Mouse (Mus musculus) ovary, postnatal 10 days (tissue): ENCODE results near the gene Vps13d.

Experiments used
- DNase-seq: peaks from one replicate; pipeline ENCODE4 v3.0.0; 2022; ENCODE audit warnings: low spot score

Gene Vps13d

GRCm38 (mm10) chr4:144977057-144977456, 217.7 kb downstream of the Vps13d start:
- no peak for DNase-seq

GRCm38 (mm10) chr4:144975505-144975904, 219.3 kb downstream of the Vps13d start:
- no peak for DNase-seq

- no peak for DNase-seq
Measured at GRCm38 (mm10) chr4:144974458-144974857, 220.3 kb downstream of the Vps13d start.

GRCm38 (mm10) chr4:144972948-144973720, 221.7 kb downstream of the Vps13d start:
- no peak for DNase-seq

GRCm38 (mm10) chr4:144971048-144971447, 223.8 kb downstream of the Vps13d start:
- DNase-seq: no peak

GRCm38 (mm10) chr4:144969030-144969429, 225.8 kb downstream of the Vps13d start:
- no peak for DNase-seq

- DNase-seq: no peak
Measured at GRCm38 (mm10) chr4:144968371-144968770, 226.4 kb downstream of the Vps13d start.

GRCm38 (mm10) chr4:144965255-144965654, 229.6 kb downstream of the Vps13d start:
- DNase-seq: no peak

- no peak for DNase-seq
Measured at GRCm38 (mm10) chr4:144961696-144962095, 233.1 kb downstream of the Vps13d start.

- no peak for DNase-seq
Measured at GRCm38 (mm10) chr4:144961232-144961631, 233.6 kb downstream of the Vps13d start.

GRCm38 (mm10) chr4:144960188-144960904, 234.5 kb downstream of the Vps13d start:
- DNase-seq: no peak

- no peak for DNase-seq
Measured at GRCm38 (mm10) chr4:144957721-144958120, 237.1 kb downstream of the Vps13d start.

- no peak for DNase-seq
Measured at GRCm38 (mm10) chr4:144957186-144957585, 237.6 kb downstream of the Vps13d start.

- no peak for DNase-seq
Measured at GRCm38 (mm10) chr4:144956293-144956692, 238.5 kb downstream of the Vps13d start.

GRCm38 (mm10) chr4:144955863-144956262, 238.9 kb downstream of the Vps13d start:
- no peak for DNase-seq

GRCm38 (mm10) chr4:144953421-144953820, 241.4 kb downstream of the Vps13d start:
- no peak for DNase-seq

GRCm38 (mm10) chr4:144951859-144952258, 242.9 kb downstream of the Vps13d start:
- no peak for DNase-seq

- no peak for DNase-seq
Measured at GRCm38 (mm10) chr4:144950883-144951282, 243.9 kb downstream of the Vps13d start.

GRCm38 (mm10) chr4:144950327-144950711, 244.5 kb downstream of the Vps13d start:
- no peak for DNase-seq

GRCm38 (mm10) chr4:144949441-144950326, 245.1 kb downstream of the Vps13d start:
- DNase-seq: peak; percentile 52

- DNase-seq: peak; percentile 54
Measured at GRCm38 (mm10) chr4:144947738-144948390, 246.9 kb downstream of the Vps13d start.

- no peak for DNase-seq
Measured at GRCm38 (mm10) chr4:144943273-144943672, 251.5 kb downstream of the Vps13d start.
